Mouse (Mus musculus) embryonic fibroblast, embryonic 13.5 days (primary cell): ENCODE data around the gene Btg4. TPM values are rescaled to one million over a fixed set of nuclear protein-coding genes. Genes with fewer than 3 reads are reported as not detected.

Source experiments
- H3K27ac ChIP-seq: 2 replicates; pipeline ENCODE4 v1.5.1; 2012; ENCODE audit warnings: low read length, control low read depth, inconsistent platforms; ENCODE audit not compliant: insufficient read depth
- H3K4me1 ChIP-seq: 2 replicates; pipeline ENCODE4 v1.6.1; 2011; ENCODE audit warnings: low read length; ENCODE audit not compliant: control insufficient read depth, insufficient read depth
- H3K4me3 ChIP-seq: 2 replicates; pipeline ENCODE4 v1.5.1; 2011; ENCODE audit warnings: mild to moderate bottlenecking, control low read depth, low read length; ENCODE audit not compliant: insufficient read depth
- CTCF ChIP-seq: IDR thresholded peaks from 2 replicates; pipeline ENCODE4 v1.5.1; 2011; ENCODE audit warnings: mild to moderate bottlenecking, control low read depth, low read length, moderate library complexity, borderline replicate concordance; ENCODE audit not compliant: insufficient read depth
- POLR2A ChIP-seq: IDR thresholded peaks from 2 replicates; pipeline ENCODE4 v1.6.1; 2011; ENCODE audit warnings: low read depth, mild to moderate bottlenecking, control low read depth, low read length, moderate library complexity
- polyA plus RNA-seq: library from polyadenylated mRNA; stranded (reverse); fragments of >200 nt; gene quantifications from 2 replicates; pipeline ENCODE4 v1.2.4, GENCODE M21; 2011; ENCODE audit warnings: low read depth; ENCODE audit not compliant: missing spikeins, insufficient read length

Gene Btg4
- not detected in 2 replicates for polyA plus RNA-seq

GRCm38 (mm10) chr9:51060601-51061000 lies at the start of gene Btg4:
Gene Btg4 (plus strand): TSS chr9:51060901.
- Histone ChIP-seq H3K4me3 (no peak within 1 kb of the TSS), H3K27ac (peak within 1 kb of the TSS; percentile 91), H3K4me1 (peaks cover 25% of the 10 kb centered on the region)
- TF ChIP-seq POLR2A (no peak), CTCF (no peak)

GRCm38 (mm10) chr9:51013644-51014043 lies 47.1 kb upstream of the Btg4 start:
- TF ChIP-seq POLR2A, result no peak
- H3K4me1 ChIP-seq, result no peaks in the 10 kb centered on the region; the same call in 1 of the 2 replicates
- H3K4me3 ChIP-seq, result no peak overlapping the region
- no peak overlapping the region for H3K27ac ChIP-seq

DNA sequence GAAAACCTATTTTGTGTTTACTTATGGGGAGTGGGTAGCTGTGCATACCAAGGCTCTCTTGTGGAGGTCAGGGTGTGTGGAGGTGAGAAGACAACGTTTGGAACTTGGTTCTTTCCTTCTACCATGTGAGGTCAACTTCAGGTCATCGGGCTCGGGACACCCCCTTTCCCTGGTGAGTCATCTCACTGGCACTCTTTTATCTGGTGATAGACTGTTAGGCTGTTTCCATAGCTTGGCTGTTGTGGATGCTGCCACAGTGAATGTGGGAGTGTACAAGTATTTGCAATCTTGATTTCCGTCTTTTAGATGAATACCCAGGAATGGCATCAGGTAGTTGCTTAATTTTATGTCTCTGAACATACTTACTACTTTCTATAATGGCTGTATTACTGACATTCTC lies 45.0 kb upstream of the Btg4 start:
- Histone ChIP-seq H3K27ac (no peak overlapping the region), H3K4me3 (no peak overlapping the region), H3K4me1 (no peaks in the 10 kb centered on the region)
- TF ChIP-seq CTCF (no peak), POLR2A (no peak)

- Histone ChIP-seq H3K4me1 (no peaks in the 10 kb centered on the region), H3K4me3 (no peak overlapping the region), H3K27ac (no peak overlapping the region)
- TF ChIP-seq CTCF (no peak), POLR2A (no peak)
These were observed 41.0 kb upstream of the Btg4 start for GRCm38 (mm10) chr9:51019670-51020069.

DNA sequence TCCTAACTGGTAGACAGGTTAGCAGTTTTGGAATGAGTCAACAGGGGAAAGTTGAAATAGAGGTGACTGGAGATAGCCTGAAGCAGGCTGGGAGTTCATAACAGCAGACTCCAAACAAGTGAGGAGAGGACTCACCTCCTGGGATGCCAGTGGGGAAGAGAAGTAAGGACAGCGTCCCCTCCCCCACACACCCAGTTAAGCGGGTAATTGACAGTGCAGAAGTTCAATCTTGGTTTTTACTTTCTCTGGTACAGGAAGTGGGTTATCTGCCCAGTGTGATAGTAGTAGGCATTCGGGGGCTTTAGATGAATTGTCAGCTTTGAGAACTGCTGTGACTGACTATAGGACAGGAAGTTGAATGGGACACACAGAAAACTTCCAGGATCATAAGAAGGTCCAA lies 40.4 kb upstream of the Btg4 start:
- H3K4me3 ChIP-seq, result no peak overlapping the region
- no peaks in the 10 kb centered on the region for H3K4me1 ChIP-seq
- no peak for TF ChIP-seq CTCF
- H3K27ac ChIP-seq, result no peak overlapping the region

DNA sequence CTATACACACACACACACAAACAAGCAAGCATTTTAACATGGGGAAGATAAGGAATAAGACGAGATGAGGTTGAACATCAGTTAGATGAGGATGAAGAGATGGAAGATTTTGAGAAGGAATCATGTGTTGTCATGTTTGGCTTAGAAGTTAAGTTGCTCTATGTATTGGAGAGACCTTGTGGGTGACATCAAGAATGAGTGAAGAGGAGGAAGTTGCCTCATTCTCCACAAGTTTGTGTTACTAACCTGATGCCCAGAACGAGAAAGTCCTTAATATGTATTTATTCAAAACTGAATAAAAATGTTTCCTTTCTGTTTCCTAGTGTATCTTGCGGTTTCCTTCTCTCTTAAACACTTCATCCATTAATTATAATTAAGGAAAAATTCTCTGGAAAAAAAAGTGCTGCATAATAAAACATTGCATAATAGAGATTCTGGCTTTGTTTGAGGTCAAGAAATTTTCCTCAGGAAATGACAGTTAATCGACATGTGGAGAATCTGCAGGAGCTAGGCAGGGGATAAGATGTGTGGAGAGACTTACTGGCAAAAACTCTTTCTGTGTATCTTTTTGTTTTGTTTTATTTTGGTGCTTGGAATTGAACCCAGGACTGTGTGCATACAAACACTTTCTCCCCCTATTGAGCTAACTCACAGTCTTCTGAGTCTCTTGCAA lies 39.4 kb upstream of the Btg4 start:
- Histone ChIP-seq H3K4me1 (no peaks in the 10 kb centered on the region), H3K27ac (no peak overlapping the region), H3K4me3 (no peak overlapping the region)
- TF ChIP-seq CTCF, result no peak
- no peak for TF ChIP-seq POLR2A

DNA sequence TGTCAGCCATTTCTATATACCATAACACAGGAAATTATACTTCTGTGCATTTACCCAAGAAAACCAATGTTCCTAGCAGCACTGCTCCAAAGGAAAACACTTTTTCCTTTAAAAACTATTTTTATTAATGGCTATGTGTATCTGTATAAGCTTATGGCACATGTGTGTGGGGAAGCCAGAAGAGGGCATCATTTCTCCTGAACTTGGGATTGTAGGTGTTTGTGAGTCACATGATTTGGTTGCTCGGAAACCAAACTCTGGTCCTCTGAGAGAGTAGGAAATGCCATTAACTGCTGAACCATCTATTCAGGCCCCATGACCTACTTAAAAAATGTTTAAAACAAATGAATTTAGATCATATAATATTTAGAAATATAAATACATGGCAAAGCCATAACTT lies 33.7 kb upstream of the Btg4 start:
- no peak for TF ChIP-seq POLR2A
- TF ChIP-seq CTCF, result no peak
- Histone ChIP-seq H3K27ac (no peak overlapping the region), H3K4me1 (no peaks in the 10 kb centered on the region)

GRCm38 (mm10) chr9:51030147-51030546 lies 30.6 kb upstream of the Btg4 start:
- no peak for TF ChIP-seq CTCF
- TF ChIP-seq POLR2A, result no peak
- Histone ChIP-seq H3K4me3 (no peak overlapping the region), H3K27ac (no peak overlapping the region), H3K4me1 (no peaks in the 10 kb centered on the region)

More for the DNA sequence above, 33.7 kb upstream of the Btg4 start:
- no peak overlapping the region for H3K4me3 ChIP-seq

DNA sequence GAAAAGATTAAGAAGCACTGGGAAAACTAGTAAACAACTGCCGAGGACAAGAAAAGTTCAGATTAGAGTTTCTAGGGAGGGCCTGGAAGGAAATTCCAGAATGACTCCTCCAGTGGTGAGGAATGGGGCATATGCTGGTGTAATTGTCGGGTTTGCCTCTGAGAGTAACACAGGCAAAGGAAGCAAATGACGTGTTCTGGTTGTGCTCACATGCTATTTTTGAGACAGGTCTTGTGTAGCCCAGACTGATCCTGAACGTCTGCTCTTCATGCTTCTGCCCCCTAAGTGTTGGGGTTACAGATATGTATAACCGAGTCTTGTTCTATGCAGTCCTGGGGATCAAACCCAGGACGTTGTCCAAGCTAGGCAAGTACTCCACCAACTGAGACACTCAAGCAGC lies 29.1 kb upstream of the Btg4 start:
- Histone ChIP-seq H3K4me1 (no peaks in the 10 kb centered on the region), H3K27ac (no peak overlapping the region), H3K4me3 (no peak overlapping the region)
- no peak for TF ChIP-seq POLR2A
- TF ChIP-seq CTCF, result no peak

GRCm38 (mm10) chr9:51032291-51032690 lies 28.4 kb upstream of the Btg4 start:
- H3K4me1 ChIP-seq, result no peaks in the 10 kb centered on the region
- H3K4me3 ChIP-seq, result no peak overlapping the region
- TF ChIP-seq CTCF (no peak), POLR2A (no peak)

More at GRCm38 (mm10) chr9:51032291-51032690, 28.4 kb upstream of the Btg4 start:
- no peak overlapping the region for H3K27ac ChIP-seq
